Mouse (Mus musculus) CD4-positive, CD25-positive, alpha-beta regulatory T cell, adult 4 months (primary cell): Measurements from ENCODE around the gene Rgl3. TPM values are rescaled to one million over a fixed set of nuclear protein-coding genes. Genes with fewer than 3 reads are reported as not detected.

ENCODE experiments used
- ATAC-seq: one replicate; pipeline ENCODE4 v1.8.0; 2017
- polyA plus RNA-seq, 2 experiments: library from polyadenylated mRNA; unstranded; fragments of 100-300 nt; shearing (Covaris generic); gene quantifications; one replicate each; pipeline ENCODE4 v1.2.1; 2017

Rgl3 gene
- not detected for polyA plus RNA-seq

DNA sequence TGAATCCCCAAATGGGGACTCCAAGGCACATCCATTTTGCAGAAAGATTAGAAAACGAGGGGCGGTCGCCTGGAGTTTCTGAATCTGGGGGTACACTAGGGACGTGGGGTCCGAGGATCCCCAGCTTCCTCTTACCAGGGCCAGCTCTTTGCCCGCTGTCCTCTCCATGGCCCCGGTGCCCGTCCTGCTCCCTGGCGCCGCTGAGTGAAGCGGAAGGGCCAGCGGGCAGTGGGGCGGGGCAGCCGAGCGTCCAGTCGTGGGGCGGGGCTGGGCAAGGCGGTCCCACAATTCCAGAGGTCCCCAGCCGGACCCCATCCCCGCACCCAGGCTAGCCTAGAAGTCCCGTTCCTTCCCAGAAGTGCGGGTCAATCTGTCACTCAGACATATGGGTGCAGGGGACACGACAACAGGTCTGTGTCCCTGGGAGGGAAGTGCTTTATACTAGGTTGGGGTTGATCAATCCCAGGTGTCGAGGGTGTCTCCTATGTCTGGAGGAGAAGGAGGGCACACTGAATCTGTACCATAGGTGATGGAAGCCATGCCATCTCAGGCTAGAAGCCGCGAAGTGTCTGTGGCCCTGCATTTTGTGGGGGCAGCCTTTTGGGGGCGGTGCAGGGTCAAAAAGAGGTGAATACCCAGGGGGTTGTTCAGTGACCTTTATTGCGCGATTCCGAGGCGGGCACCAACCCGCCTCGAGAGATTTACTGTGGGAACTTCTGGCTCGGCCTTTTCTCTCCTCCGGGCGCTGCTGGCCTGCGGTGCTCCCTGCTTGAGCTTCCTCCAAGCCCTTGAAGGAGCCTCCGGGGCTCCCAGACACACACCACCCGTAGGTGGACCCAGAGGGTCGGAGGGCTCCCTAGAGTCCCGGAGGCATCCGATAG, at the start of gene Rgl3:
Gene Rgl3 (minus strand): TSS at position 217 of the 881 bp plus-strand sequence.
- no peak for ATAC-seq

DNA sequence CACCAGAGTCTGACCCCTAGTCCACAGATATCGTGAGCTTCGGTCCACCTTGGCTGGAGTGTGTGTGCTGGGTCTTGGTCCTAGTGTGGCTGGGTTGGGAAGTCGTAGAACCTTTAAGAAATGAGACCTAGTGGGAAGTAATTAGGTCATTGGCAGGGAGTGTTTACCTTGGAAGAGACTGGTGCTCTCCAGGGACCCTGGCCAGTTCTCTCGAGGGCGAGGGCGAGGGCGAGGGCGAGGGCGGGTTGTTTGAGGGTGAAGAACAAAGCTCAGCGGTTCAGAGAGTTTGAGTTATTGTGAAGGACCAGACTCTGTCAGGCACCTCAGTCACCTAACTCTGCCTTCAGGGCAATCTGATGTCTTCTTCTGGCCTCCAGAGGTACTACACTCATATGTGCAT, 48.6 kb upstream of the Rgl3 start:
- no peak for ATAC-seq

DNA sequence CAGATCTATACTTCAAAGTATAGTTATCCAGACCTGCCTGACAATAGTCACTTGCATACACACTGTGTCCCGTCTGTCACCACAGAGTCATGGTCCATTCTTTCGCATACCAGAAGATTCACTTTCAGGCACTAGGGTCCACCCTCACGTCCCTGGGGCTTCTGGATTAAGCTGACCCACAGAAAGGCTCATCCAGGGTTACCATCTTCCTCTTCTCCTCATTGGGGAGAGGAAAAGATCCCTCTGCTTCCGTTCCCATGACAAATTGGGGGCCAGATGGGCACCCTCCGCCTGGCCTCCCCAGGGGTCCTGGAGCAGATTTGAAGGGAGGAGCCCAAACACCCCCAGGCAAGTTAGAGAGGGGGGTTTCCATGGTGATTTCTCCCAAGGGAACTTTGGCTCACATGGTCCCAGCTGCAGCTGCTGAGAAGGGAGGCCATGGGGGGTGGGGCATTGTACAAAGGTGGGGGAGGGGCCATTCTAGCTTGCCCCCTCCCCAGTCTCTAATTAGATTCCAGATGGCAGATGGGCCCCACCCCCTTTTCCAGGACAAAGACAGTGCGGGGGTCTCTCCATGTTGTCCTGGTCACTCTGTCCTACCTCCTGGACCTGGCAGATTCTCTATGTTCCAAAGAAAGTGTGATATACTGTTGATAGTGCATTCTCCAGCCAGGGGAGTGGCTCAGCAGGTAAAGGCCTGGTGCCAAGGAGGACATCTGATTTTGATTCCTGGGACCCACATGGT, 46.2 kb upstream of the Rgl3 start:
- ATAC-seq = no peak

DNA sequence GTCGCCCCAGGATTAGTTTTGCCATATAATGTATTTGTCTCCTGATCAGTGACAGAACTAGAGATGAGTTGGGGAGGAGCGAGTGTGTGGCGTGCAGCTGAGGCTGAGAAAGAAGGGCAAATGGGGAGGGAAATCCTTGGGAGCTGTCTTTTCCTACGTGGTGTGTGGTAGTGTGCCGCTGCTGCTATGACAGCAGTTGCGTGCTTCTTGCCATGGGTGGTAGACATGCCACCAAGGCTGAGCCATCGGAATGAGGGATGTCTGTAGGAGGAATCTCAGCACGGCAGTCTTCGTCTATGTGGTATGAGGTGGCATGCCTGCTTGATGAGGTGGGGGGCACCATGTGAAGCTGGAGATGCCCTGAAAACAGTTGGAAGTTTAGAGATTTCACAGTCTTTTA, 41.1 kb upstream of the Rgl3 start:
- ATAC-seq = no peak

DNA sequence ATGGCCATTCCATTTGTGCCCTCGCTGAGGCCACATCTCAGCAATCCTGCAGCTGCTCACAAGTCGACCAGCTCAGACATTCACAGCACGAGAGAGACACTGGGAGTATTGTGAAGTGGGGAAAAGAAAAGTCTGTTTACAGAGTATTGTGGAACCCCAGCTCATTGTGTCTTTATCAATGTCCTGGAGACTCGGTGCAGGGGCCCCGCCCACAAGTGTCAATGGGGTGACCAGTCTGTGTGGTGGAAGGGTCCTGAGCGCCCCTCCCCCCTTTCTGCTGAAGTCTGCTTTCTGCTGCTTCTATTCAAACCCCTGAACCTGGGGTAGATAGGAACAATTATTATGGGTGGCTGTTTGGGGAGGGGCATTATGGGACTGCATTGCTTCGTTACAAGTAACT, 39.2 kb upstream of the Rgl3 start:
- ATAC-seq = no peak

DNA sequence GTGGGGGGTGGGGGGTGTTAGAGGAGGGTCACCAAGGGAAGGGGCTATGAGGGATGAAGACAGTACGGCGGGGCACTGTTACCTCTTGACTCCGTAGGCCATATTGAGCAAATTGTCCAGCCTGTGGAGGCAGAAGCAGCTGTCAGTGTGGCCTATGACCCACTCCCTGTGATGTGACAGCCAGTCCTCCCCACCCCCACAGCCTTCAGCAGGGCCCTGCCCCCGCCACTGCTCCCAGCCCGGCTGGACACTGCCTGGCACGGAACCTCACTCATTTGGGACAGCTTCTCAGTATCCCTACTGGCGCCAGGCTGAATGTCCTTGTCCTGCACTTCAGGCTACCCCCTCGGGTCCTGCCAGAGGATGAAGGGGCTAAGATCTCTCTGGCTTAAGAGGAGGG, 35.3 kb upstream of the Rgl3 start:
- no peak for ATAC-seq

DNA sequence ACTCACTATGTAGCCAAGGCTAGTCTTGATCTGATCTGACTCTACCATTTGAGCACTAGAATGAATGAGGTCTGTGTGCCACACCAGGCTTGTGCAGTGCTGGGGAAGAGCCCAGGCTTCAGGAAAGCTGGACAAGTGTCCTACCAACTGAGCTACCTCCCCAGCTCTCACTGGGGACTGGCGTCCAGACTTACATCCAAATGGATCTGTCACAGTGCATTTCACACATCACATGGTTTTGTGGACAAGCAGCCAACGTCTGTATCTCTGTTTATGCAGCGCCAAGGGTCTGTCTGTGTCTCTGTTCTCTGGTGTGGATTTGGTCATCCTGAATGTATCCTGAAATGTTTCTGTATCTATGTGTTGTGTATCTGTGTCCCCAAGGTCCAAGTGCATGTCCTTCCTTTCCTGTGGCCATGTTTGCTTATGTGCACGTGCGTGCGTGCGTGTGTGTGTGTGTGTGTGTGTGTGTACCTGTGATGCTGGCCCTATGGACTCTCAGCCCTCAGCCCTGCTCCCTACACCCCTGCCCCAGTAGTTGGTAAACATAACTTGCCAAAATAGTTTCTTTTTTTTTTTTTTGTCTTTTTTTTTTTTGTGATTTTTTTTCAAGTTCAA, 28.1 kb upstream of the Rgl3 start:
- ATAC-seq = no peak

DNA sequence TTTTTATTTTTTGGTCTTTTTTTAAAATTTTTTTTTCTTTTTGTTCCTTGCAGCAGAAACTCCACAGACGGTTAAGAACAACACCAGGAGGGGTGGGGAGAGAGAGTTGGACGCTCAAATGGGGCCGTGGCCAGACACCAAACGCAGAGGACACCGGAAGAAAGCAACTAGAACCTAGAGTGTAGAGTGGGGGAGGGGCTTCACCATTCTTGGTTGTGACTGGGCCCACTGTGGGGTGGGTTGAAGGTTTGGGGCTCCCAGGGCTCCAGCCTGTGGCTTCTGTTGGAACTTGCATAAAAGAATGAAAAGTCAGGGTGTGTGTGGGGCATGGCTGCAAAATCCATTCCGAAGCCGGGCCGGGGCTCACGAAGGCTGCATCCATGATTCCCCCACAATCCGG, 27.0 kb upstream of the Rgl3 start:
- no peak for ATAC-seq

DNA sequence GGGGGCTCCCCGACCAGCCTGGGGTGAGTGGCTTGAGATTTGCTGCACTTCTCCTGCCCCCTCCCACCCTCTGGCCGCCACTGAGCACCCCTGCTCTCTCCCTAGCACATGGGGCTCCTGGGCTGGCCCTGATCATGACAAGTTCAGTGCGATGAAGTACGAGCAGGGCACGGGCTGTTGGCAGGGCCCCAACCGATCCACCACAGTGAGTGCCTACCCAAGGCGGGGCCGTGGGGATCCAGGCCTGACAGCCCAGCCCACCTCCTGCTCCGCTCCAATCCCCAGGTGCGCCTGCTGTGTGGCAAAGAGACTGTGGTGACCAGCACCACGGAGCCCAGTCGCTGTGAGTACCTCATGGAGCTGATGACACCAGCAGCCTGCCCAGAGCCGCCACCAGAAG, 23.5 kb upstream of the Rgl3 start:
- ATAC-seq = no peak

DNA sequence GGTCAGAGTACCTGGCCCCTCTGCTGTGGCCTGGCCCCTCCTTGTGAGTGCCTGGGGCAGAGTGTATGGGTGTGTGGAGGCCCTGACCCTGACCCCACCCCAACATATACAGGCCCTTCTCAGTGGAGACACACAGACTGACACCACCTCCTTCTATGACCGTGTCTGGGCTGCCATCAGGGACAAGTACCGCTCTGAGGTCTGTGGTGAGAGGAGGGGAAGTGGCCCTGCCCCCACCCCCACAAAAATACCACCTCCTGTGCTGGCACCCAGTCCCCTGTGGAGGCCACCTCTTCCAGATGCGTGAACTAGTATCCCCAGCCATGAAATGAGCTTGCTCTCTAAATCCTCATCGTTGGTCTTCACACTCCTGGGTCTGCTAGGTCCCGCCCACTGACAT, 21.8 kb upstream of the Rgl3 start:
- ATAC-seq = no peak

DNA sequence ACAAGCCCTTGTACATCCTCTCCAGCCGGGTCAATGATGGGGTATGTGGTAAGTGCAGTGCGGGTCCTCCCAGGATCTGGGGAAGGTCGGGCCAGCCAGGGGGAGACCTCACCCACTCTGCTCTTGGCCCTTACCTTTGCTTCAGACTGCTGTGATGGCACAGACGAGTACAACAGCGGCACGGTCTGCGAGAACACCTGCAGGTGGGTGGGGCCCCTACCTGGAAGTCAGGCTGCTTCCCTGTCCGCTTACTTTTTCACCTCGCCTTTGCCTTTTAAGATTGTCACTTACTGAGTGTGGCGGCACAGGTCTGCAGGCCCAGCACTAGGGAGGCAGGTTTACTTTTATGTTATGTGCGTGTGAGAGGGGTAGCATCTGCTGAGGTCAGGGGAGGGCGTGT, 15.3 kb upstream of the Rgl3 start:
- no peak for ATAC-seq

DNA sequence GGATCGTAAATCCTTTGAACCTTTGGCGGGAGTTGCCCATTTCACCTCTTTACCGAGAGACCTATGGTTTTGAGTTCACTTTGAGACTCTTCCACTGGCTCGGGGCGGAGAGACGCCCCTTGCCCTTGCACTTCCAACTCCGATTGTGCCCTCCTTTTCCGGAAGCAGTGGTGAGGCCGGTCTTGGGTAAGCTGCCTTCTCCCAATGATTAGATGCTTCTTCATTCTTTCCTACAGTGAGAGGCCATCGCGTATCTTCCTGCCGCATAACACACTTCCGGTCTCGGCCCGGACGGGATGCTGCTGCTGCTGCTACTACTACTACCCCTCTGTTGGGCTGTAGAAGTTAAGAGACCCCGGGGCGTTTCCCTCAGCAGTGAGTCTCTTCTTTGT, 13.9 kb upstream of the Rgl3 start:
- peak; percentile 13 for ATAC-seq

DNA sequence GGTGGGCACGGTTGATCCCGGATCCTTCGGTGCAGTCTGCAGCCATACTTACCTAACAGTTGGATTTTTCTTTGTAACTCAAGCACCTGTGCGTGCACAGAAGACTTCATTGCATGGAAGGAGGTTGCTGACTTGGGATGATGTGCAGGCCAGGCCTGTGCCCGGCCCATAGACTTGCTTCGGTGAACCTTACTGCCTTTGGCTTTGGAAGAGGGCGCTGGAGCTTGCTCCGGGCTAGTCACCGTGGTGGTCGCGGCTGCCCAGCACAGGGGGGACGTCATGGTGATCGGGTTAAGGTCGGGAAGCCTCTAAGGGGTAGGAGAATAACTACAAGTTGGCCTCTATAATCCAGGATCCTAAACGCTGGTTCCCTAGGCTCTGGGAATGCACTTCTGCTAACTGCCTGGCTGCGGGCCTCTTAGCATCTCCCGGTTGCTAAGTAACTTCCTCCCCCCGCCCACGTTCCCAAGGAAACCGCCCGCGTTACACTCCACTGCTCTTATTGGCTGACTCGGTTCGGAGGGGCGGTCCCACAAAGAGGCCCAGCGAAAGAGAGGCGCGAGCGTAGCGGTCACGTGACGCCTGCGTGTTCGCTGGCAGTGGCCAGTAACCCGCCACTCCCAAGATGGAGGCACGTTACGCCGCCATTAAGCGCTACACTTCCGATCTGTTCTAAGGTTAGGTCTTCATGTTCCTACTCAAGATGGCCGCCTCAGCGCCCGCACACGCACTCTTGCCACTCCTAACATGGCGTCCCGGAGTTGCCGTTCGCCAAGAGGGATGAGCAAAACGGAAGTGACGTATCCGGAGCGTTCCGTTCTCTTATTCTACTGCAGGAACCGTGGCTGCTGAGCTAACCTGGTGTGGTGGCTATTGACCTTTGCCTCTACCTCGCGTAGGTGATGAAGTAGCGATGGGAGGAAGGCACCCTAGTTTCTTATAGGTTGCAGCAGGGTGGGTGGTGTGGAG, 13.2 kb upstream of the Rgl3 start, which contains the start of the genes Ccdc151 and Prkcsh:
Gene Ccdc151 (minus strand): TSS at position 441 of the 969 bp plus-strand sequence.
Gene Prkcsh (plus strand): TSS at position 613 of the 969 bp plus-strand sequence.
- ATAC-seq = peak; percentile 96

DNA sequence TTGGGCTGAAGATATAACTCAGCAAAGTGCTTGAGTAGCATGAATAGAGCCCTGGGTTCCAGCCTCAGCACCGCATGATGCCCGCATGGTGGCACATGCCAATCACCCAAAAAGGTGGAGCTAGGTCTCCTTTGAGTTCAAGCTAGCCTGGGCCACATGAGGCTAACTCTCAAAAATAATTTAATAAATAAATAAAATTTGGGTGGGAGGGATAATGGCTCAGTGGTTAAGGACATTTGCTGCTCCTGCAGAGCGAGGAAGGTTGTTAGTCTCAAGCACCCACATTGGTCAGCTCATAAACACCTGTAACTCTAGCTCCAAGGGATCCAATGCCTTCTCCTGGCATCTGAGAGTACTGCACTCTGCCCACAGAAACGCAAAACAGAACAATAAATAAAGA, 12.4 kb upstream of the Rgl3 start:
- no peak for ATAC-seq

DNA sequence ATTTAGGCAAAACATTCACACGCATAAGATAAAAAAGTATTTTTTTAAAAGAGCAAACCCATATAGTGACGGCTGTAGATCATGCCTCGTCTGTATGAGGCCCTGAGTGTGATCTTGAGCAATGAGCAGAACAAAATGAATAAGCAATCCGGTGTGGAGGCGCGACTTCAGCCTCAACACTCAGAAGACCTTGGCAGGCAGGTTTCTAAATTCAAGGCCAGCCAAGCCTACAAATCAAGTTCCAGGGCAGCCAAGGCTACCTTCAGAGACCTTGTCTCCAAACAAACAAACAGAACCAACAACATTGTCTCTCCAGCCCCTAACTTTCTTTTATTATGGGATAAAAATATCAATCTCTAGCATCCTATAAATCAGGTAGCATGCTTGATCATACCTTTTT, 11.1 kb upstream of the Rgl3 start:
- no peak for ATAC-seq

DNA sequence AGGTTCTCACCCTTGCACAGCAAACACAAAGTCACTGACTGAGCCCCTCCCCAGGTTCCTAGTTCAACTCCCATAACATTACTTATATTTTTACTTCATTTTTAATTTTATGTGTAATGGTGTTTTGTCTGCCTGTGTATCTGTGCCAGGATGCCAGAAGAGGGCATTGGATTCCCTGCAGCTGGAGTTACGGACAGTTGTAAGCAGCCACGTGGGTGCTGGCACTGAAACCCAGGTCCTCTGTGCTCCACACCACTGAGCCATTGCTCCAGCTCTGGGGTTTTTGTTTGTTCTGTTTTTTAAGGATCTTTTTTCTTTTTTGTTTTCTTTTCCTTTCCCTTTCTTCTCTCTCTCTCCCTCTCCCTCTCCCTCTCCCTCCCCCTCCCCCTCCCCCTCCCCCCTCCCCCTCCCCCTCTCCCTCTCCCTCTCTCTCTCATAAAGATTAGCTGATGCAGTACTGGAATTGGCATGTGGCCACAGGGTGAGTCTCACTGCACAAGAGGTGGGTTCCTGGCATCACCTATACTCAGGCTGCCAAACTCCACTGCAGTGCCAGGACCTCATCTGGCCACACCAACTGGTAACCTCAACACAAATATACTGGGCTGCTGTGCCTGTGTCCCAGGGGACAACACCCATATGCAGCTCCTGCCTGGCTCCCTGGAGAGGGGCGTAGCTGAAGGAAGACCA, 7.1 kb upstream of the Rgl3 start:
- ATAC-seq = no peak

DNA sequence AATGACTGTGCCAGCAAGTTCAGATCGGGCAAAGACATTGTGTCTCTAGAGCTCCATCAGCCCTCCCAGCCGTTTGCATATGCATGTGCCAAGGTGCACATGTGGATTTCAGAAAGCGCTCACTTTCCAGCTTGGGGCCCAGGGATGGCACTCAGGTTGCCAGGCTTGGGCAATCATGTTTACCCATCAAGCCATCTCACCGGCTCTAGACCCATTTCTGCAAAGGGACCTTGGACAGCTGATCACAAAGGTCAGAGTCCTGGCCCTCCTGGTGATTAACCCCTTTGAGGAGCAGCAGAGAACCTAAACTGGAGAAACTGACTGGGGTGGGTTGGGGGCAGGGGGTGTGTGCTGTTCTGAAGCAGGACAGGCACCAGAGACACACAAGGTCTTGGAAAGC, 3.0 kb upstream of the Rgl3 start:
- ATAC-seq = no peak

DNA sequence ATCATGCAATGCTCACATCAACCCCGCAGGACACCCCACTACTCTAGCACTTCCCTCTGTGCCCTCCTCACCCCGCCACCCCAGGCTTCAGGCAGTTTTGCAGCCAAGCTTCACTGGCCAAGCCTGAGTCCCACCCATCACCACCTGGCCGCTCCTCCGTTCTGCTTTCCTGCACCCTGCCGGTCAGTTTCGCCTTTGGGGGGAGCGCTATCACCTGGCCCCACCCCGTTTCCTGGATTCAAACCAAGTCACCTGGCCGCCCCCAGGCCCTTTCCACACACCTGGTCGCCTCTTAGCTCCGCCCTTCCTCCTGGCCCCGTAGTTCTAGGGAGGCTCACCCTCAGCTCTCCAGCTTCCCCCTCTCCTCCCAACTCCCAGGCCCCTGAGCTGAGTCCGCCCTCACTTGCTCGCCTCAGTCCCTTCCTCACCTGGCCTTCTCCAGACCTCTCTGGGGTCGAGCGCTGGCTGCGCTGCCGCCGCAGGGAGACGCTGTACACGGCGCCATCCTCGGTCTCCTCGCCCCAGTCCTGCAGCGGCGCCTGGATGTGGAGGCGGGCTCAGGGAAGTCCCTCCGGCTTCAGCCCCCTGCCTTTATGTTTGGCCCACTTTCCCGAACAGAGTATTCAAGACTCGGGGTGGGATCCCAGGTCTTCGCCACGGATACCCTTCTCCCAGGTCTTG, 685 bp downstream of the Rgl3 start:
- ATAC-seq = no peak

DNA sequence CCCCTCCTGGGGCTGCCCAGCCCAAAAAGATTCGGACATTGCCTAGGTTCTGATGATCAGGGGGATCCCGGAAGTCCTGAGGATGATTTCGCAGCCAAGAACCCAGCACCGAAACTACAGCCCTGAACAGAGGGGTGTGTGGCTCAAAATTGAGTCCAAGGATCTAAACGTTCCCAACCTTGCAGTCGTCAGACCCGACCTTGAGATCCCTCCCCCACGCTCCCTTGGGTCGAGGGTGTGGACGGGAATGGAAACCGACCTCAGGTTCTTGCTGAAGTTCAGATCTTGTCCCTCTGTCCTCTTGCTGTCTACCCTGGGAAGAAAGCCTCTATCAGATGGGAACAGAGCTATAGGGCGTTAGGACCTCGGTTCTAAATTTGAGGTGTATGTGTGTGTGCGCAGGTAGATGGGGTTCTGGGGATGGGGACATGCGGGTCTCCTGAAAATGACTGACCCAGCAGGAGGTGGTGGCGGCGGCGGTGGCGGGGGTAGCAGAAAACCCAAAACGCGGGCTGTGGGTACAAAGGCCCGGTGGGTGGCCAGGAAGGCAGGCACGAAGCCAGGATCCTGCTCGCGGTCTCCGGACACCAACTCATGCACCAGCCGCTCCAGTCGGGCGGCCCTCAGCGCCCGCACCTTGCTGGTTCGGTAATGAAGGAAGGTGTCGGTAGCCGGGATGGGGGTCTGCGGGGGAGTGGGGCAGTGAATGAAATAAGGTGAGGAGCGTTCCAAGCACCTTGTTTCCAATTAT, 1.5 kb downstream of the Rgl3 start:
- ATAC-seq = no peak

DNA sequence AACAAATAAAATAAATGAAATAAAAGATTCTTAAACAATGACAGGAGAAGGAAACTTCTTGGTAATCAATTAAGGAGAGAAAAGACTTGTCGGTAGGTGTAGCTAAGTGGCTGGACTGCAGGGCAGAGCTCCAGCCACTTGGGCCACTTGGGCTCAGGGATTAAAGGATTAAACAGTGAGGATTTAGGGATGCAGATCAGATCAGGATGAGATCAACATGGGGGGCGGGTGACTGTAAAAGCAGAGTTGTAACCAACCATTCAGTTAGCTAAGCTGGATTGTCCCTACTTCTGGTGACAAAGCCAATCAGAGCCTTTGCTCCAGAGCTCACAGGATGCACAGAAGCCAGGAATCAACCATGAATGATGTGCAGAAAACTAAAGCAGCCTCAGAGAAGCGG, 5.3 kb downstream of the Rgl3 start:
- ATAC-seq = no peak
